Mouse (Mus musculus) bone marrow macrophage, adult 2 months (primary cell): Measurements from ENCODE around the gene Ubn2.

Experiments
- CTCF ChIP-seq: IDR thresholded peaks from 2 replicates; pipeline ENCODE4 v1.5.1; 2012; ENCODE audit warnings: low read depth, mild to moderate bottlenecking, low read length, moderate library complexity
- POLR2A ChIP-seq: IDR thresholded peaks from 2 replicates; pipeline ENCODE4 v1.6.1; 2012; ENCODE audit warnings: mild to moderate bottlenecking, low read depth, low read length, borderline replicate concordance

DNA sequence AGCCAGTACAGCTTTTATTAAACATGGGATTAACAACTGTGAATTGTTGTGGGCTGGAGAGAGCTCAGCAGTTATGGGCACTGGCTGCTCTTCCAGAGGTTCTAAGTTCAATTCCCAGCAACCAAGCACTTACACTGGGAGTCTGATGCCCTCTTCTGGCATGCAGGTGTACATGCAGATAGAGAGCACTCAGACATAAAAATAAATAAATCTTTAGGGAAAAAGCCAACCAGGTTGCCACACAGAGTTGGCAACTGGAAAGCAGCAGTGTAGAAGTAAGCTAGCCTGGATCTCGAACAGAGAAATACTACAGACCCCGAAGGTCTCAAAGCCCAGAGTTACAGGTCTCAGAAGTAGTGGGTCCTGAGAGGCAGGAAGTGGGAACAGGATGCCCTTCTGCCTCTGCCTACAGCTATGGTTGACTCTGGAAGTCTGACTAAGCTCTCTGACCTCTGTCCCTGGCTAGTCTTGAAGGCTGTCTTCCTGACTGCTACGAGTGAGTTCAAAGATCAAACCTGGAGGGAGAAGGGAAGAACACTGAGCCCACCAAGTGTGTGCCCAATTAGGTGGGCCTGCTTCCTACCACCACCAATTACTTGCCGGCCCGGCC, 97.6 kb downstream of the Ubn2 start:
- TF ChIP-seq CTCF: peak; percentile 16; the same call in 1 of the 2 replicates
- TF ChIP-seq POLR2A: no peak
